Mouse (Mus musculus) hindlimb bud, embryonic 11.5 days (tissue): ENCODE measurements around the gene Fam81a.

Experiments used
- DNase-seq: peaks from one replicate; pipeline ENCODE4 v3.0.0-alpha.2; 2012; ENCODE audit warnings: low read depth, low spot score; ENCODE audit errors: extremely low spot score

Gene Fam81a

GRCm38 (mm10) chr9:70142460-70142859 lies at the start of gene Fam81a:
TSS of gene Fam81a (minus strand) at chr9:70142560.
- no peak for DNase-seq

GRCm38 (mm10) chr9:70182639-70183038 lies 40.3 kb upstream of the Fam81a start:
- DNase-seq: no peak

- DNase-seq: no peak
Observed at GRCm38 (mm10) chr9:70181719-70182118, 39.4 kb upstream of the Fam81a start.

- no peak for DNase-seq
Observed at GRCm38 (mm10) chr9:70176291-70176690, 33.9 kb upstream of the Fam81a start.

- DNase-seq: no peak
Observed at GRCm38 (mm10) chr9:70174896-70175295, 32.5 kb upstream of the Fam81a start.

GRCm38 (mm10) chr9:70174291-70174848 lies 32.0 kb upstream of the Fam81a start:
- DNase-seq: no peak

- DNase-seq: no peak
Observed at GRCm38 (mm10) chr9:70168973-70169372, 26.6 kb upstream of the Fam81a start.

GRCm38 (mm10) chr9:70160071-70160470 lies 17.7 kb upstream of the Fam81a start:
- no peak for DNase-seq

GRCm38 (mm10) chr9:70147618-70148017 lies 5.3 kb upstream of the Fam81a start:
- DNase-seq: no peak

- DNase-seq: no peak
Observed at GRCm38 (mm10) chr9:70145426-70145825, 3.1 kb upstream of the Fam81a start.

- no peak for DNase-seq
Observed at GRCm38 (mm10) chr9:70143326-70143725, 966 bp upstream of the Fam81a start.

- DNase-seq: no peak
Observed at GRCm38 (mm10) chr9:70141885-70142326, 454 bp downstream of the Fam81a start.

GRCm38 (mm10) chr9:70140871-70141796 lies 1.2 kb downstream of the Fam81a start:
- no peak for DNase-seq

GRCm38 (mm10) chr9:70140340-70140739 lies 2.0 kb downstream of the Fam81a start:
- no peak for DNase-seq

- no peak for DNase-seq
Observed at GRCm38 (mm10) chr9:70139331-70139885, 3.0 kb downstream of the Fam81a start.

- no peak for DNase-seq
Observed at GRCm38 (mm10) chr9:70138511-70138910, 3.8 kb downstream of the Fam81a start.

GRCm38 (mm10) chr9:70137991-70138390 lies 4.4 kb downstream of the Fam81a start:
- DNase-seq: no peak

GRCm38 (mm10) chr9:70135186-70135585 lies 7.2 kb downstream of the Fam81a start:
- no peak for DNase-seq

- no peak for DNase-seq
Observed at GRCm38 (mm10) chr9:70134716-70135115, 7.6 kb downstream of the Fam81a start.

GRCm38 (mm10) chr9:70134215-70134614 lies 8.1 kb downstream of the Fam81a start:
- DNase-seq: no peak

GRCm38 (mm10) chr9:70130786-70131185 lies 11.6 kb downstream of the Fam81a start:
- no peak for DNase-seq

- no peak for DNase-seq
Observed at GRCm38 (mm10) chr9:70111869-70112286, 30.5 kb downstream of the Fam81a start.
